Mouse (Mus musculus) Muller cell, postnatal 12 days (primary cell): ENCODE data around the gene H2-K1.
"Not testable (repeated sequence)": the region's sequence is repeated elsewhere in the genome, so short reads cannot be mapped to it uniquely, and the experiment has no call there.

ENCODE experiments used
- DNase-seq: peaks from one replicate; pipeline ENCODE4 v3.0.0-alpha.2; 2015; ENCODE audit errors: inconsistent ontology term

H2-K1 gene

DNA sequence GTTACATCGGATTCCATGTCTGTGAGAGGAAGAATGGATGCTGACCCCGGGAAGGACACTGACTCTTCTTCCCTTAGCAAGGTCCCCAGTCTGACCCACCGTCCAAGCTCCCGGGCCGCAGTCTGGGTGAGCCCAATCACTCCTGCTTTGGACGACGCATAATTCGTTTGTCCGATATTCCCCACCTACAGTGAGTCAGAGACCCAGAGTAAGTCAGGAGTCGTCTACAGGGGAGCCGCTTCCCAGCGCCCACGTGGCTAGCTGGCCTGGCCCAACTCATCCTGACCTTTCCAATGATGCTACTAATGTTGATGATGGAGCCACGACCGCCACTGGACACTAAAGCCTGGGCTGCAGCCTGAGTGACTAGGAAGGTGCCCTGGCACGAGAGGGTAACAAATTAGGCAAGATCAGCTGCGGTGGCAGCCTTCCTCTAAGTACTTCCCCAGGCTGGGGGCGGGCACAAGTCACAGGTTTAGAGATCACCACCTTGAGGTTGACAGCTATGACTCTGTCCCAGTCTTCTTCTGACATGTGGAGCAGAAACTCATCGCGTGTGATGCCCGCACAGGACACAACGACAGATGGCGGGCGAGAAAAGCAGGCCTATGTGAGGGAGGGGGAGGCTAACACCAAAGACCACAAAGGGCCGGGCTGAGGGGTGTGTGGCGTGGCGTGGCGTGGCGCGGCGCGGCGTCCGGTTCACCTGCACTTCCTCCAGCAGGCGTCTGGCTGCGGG is 26.9 kb upstream of the H2-K1 start:
- peak; percentile 42 for DNase-seq

DNA sequence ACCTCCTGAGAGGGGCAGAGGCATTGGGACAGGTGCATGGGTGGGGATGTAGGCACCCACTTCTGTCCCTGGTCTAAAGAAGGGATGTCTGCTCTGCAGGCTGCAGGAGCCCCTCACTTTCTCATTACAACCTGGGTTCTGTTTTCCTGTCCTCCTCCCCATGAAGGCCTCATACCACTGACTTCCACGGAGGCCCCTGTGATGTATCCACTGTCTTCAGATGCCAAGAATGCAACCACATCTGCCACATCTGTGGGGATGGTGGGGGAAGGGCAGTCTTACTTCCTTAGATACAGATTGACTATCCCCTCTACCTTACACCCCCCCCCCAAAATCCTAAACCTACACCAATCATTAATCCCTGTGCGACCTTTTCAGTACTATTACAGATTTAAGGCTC is 26.1 kb upstream of the H2-K1 start:
- DNase-seq: no peak

DNA sequence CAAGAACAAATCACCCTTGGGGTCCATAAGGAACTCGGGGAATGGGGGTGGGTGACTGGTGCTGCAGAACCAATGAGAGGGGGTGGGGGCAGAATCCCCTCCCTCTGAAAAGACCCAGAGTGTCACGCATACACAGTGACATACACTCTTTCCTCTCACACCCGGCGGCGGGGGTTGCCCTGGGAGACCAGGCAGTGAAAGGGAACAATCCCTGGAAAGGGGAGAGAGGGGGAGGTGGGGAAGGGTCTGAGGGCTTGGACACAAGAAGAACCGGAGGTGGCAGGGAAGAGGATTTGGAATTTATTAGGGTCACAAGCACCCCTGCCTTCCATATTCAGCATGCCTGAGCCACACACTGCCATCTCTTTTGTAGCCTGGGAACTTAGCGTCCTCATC is 25.6 kb upstream of the H2-K1 start:
- DNase-seq: no peak

DNA sequence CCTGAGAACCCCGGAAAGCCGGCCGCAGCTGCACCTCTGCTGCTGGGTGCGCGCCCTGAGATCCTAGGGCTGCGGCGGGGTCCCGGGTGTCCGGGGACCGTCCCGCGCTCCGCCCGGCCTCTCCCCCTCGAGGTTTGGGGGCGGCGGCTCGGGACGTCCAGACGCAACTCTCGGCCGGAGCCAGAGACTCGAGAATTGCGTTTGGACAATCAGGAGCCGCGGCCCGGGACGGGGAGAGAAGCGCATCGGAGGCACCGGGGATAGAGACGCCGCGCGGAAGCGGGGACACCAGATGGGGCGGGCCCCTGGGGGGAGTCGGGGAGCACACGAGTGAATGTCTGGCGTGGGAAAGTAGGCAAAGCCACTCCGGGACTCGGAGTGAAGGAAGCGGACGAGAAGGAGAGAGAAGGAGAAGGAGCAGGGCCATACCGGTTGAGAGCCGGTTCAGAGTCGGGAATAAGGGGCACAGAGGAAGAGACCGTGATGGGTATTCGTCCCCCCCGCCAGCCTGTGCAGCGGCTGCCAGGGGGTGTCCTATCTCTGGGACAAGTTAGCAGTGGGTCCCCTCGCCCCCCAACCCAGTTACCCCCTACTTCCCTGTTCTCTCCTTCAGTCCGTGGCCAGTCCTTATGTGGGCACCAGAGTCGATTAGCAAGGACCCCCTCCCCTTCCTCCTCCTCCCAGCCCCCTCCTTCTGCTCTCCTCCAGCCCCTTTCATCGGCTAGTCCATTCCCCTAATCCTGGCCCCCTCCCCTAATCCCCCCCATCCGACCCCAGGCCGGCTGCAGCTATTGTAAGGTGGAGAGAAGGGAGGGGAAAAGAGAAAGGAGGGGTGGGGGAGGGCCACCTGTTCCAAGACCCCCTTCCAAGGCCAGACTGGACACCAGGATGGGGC is 25.0 kb upstream of the H2-K1 start:
- DNase-seq: no peak

DNA sequence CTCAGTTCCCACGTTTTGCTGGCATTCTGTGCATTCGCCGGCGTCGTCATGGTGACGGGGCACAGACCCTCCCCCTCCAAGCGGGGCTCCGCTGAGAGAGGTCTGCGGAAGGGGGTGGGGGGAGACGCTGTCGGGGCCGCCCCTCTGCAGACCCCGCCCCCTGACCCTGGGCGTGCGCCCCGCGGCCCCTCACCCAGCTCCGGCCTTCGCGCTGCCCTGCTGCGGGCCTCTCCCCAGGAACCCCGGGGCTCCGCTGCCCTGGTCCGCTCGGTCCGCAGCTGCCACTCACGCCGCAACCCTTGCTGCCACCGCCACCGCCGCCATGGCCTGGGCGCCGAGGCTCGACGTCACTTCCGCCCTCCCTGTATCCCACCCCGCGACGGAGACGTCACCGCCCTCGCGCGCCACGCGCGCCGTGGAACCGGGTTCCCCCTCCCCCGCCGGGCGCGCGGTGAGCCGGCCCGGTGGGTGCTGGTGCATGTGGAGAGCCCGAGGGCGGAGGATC is 24.2 kb upstream of the H2-K1 start, which contains the start of gene Ring1:
TSS of gene Ring1 (minus strand) at position 364 of the 505 bp plus-strand sequence.
- peak; percentile 91 for DNase-seq

DNA sequence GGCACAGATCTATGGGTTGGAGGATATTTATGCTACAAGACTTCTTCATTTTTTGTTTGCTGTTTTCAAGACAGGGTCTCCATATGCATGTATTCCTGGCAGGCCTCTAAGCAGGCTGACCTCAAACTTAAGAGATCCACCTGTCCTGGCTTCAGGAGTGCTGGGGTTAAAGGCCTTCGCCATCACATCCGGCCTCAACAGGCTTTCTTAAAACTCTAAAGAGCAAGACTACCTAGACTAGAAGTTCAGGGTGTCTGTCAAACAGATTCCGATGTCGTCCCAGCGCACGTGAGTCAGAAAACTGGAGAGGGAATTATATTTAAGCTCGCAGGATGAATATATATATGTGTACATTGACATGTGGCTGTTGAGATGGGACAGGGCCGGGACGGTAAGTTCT is 23.5 kb upstream of the H2-K1 start:
- no peak for DNase-seq

DNA sequence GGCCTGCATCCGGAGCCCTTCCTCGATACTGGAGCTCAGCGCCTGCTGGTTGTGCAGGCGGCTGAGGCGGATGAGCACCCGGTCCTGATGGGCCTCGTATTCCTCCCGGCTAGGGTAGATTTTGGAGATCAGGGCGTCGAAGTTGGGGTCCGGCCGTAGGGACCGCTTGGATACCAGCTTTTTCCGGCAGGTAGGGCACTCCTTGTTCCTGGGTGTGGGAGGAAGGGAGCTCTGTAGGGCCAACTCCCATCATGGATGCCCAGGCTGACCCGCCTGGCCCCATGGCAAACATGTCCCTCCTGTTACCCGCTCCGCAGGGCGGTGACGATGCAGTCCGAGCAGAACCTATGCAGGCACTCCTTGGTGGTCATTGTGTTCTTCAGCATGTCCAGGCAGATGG is 22.8 kb upstream of the H2-K1 start:
- no peak for DNase-seq

DNA sequence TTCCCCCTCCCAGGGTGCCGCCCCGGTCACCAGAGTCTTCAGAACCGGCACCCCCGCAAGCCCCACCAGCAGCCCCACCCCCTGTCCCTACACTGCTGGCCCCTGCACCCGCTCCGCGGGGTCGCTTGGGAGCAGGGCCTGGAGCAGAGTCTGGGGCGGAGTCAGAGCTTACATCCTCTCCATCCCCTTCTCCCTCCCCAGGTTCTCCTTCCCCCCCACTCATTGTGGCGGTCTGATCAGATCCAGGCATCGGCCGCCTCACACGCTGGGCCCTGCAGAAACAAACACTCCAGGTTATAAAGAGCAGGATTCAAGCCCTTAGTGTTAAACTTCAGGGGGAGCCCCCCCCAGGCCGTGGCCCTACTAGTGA is 22.3 kb upstream of the H2-K1 start:
- DNase-seq: no peak

DNA sequence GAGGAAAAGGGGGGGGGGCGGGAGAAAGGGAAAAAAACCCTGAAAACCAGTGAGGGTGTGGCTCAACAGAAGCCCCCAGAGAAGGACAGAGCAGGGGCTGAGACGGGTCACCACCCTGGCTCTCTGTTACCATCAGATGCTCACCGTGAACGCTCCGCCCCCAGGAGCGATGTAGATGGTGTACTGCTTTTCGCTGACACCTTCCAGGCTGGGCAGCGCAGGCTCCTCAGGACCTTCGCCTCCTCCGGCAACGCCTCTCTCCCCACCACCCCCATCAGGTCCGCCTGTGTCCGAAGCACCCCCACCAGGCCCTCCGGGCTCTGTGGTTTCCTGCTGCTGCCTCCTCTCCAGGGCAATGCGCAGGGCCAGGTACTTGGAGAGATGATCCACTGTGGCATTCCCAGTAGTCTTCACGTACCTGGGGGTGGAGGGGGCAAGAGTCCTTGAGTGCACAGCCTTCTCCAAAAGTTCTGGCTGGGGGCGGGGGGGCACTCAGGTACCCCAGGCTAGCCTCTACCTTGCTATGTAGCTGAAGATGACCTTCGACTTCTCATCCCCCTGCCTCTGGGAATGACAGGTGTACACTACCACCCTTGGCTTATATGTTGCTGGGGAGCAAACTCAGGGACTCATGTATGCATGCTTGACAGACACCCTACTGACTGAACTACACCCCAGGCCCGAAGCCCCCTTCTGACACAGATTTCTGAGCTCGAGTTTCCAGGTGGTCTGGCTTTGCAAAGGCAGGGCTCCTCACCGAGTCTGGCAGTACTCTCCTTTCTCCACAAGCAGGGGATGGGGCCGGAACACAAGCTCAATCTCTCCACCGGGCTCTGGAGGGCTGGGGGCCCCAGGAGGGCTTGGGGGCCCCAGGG is 21.6 kb upstream of the H2-K1 start:
- DNase-seq: no peak

DNA sequence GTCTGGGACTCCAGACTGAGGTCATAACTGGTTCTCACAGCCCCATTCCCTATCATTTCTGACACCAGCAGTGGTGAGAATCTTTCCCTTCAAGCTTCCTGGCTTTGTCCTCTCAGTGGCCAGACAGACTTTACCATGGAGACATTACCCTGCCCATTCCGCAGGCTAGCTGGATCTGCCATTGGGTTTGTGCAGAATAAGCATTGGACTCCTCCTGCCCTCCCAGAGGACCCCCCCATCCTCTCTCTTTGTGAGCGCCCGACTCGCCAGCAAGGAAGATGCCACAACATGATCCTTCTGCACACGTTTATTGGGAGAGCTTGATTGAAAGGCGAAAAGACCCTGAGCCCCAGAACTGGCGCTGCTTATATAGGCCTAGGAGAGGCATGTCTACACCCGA is 13.3 kb upstream of the H2-K1 start:
- DNase-seq: no peak

DNA sequence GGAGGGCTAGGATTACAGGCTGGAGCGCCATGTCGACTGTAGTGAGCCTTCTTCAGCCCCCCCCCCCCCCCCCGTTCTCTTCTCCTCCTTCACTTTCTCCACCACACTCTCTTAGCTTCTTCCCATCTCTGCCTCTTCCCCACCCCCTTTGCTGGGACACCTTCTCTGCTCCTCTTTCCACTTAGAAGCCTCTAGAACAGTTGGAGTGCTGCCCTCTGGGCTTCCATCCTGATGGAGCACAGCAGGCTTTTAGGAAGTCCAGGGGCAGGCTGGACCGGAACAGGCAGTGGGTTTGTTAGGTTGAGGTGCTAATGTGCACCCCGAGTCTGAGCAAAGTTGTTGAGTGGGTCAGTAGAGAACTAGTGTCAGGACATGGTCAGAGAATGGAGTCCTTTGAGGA is 10.0 kb upstream of the H2-K1 start:
- no peak for DNase-seq

DNA sequence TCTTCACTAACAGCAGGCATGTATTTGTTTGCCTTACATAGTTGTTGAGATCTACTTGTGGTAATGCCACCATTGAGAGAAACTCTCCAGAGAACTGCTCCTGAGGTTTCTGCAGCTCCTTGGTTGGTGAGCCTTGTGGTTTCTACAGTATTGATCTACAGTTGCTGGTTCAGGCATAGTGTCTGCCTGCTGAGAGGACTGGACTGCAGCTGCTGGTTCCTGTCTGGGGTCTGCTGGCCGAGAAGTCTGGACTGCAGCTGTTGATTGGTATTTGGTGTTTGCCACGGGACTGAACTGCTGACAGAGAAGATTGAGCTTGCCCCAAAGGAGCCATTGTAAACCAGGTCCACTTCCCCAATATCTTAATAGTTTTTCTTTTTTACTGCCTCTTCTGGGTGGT is 6.4 kb upstream of the H2-K1 start:
- DNase-seq: no peak

DNA sequence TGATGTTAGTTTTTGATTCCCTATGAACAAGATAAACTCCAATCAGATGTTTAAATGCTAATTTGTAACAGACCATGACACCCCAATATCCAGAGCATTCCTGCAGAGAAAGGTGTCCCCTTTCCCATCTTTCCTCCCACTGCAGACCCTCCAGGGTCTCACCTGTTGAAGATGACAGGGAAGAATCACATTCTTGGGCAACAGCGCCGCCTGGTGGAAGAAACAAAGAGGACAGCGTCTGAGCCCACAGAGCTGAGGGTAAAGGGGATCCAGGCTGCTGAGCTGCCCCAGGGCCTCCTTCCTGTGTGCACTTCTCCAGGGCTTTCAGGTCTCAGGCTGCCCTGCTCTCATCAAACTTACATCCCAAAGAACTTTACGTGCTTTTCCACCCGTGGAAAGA is 3.3 kb upstream of the H2-K1 start:
- DNase-seq: no peak

DNA sequence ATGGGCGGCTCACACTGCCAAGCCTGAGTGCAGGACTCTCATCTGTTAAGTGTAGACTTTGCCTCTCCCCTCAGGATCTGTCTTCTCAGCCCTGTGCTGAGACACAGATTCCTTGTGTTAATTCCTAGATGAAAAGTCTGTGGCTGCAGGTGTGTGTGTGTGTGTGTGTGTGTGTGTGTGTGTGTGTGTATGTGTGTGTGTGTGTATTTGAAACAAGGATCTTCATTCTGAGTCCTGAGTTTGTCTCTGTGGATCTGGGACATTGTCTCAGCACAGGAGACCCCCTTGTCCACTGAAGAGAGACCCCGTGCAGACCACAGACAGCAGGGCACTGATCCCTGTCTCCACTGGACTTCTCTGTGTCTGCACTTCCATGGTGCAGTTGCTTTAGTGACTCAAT is 649 bp upstream of the H2-K1 start:
- not testable (repeated sequence) for DNase-seq

DNA sequence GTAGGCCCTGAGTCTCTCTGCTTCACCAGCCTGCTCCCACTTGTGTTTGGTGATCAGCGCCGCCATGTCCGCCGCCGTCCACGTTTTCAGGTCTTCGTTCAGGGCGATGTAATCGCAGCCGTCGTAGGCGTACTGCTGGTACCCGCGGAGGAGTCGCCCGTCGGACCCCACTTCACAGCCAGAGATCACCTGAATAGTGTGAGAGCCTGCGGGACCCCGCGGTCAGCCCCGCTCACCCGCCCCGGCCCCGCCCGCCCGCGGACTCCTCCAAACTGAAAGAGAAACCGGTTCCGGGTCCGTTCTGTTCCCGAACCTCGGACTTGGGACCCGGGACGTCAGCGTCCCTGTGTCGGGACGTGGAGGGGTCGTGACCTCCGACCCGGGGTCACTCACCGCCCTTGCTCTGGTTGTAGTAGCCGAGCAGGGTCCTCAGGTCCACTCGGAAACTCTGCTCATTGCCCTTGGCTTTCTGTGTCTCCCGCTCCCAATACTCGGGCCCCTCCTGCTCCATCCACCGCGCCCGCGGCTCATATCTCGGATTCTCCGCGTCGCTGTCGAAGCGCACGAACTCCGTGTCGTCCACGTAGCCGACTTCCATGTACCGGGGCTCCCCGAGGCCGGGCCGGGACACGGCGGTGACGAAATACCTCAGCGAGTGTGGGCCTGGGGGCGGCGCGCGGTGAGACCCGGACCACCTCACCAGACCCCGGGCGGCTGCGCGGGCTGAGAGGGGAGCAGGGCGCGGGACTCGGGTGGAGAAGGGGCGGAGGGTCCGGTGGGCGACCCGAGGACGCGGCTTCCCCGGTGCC is 602 bp downstream of the H2-K1 start:
- DNase-seq: peak; percentile 38

DNA sequence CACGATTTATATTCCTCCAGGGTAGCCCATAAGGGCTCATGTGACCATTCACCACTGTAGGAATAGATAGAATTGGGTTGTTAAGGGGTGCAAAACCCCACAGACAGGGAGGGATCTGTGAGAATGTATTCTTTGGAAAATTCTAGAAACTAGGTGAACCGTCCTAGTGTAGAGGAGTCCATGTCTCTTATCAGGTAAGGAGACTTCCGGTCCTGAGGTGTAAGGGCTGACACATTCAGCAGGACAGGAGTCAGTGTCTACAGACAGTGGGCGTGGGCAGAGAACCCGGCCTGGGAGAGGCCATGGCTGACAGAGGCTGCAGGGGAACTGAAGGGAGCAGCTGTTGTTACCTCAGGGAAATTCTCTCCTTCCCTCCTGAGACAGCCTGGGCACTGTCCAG is 1.4 kb downstream of the H2-K1 start:
- DNase-seq: not testable (repeated sequence)

DNA sequence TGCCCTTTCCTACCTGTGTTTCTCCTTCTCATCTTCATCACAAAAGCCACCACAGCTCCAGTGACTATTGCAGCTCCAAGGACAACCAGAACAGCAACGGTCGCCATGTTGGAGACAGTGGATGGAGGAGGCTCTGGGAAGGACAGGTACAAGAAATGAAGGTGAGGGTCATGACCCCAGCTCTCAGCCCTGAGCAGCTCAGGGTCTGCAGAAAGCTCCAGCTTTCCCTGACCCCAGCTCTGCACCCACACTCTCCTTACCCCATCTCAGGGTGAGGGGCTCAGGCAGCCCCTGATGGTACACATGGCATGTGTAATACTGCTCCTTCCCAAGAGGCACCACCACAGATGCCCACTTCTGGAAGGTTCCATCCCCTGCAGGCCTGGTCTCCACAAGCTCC is 3.1 kb downstream of the H2-K1 start:
- DNase-seq: not testable (repeated sequence)

DNA sequence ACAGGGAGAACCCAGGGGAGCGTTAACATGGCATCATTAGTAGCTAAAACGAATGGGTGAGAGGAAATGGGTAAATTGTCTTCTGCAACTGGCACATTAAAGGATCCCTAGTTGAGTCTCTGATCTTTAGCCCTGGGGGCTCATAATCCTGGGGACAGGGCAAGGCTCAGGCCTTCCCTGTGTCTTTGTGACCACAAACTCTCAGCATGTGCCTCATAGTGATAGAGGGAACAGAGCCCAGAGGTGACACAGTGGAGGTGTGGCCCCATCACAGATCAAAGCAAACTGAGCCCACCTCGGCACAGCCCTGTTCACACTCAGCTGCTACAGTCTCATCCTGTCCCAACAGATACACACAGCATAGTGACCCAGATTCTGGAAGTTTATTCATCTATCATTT is 4.5 kb downstream of the H2-K1 start:
- no peak for DNase-seq

DNA sequence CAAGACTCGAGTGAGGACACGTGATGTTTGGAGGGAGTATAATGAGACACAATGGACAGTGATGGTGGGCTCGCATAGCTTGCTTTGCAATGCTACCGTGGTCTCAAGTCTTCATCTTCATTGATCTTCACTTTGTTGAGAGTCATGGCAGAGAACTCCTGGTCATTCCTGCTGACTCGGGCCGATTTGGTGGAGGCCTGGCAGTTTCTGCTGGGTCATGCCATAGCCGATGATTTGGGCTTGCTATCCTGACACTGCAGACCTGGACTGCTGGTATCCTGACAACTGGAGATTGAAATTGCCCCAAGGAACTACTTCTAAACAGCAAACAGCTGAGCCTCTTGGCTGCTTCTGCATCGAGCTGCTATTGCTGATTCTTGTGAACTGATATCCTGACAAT is 5.2 kb downstream of the H2-K1 start:
- DNase-seq: no peak

DNA sequence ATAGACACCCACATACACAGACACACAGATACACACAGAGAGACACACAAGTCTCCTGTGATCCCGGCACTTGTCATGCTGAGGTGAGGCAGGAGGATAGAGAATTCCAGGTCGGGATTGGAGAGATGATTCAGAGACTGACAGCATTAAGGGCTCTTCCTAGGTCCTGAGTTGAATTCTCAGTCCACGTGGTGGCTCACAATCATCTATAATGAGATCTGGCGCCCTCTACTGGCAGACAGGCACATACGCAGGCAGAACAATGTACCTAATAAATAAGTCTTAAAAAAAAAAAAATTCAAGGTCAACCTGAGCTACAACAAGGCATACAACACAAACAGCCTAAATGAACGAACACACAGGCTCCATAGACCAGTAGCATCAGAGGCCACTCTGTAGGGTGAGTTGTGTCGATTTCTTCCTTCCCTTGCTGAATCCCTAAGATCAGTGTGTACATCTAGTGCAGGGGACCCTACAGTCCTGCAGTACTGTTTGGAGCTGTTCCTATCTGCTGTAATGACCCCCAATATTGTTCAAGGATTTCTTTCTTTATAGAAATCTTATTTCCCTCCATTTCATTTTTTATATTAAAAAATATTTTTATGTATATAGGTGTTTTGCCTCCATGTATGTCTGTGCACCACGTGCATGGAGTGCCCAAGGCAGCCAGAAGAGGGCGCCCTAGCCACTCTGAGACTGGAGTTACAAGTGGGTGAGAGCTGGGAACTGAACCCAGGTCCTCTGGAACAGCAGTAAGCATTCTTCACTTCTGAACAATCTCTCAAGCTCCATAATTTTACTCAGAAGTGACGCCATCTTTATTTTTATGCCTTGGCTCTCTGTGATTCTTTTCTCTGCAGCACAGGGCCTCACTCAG is 8.1 kb downstream of the H2-K1 start:
- DNase-seq: peak; percentile 38
